Mouse (Mus musculus) heart, postnatal 0 days (tissue): ENCODE measurements around the gene Calm4.

Experiments
- CTCF ChIP-seq: IDR thresholded peaks from 2 replicates; pipeline ENCODE4 v1.5.1; 2016; ENCODE audit warnings: antibody characterized with exemption, control low read depth, low read depth
- EP300 ChIP-seq: IDR thresholded peaks from 2 replicates; pipeline ENCODE4 v1.6.1; 2016; ENCODE audit warnings: antibody characterized with exemption, low read depth

DNA sequence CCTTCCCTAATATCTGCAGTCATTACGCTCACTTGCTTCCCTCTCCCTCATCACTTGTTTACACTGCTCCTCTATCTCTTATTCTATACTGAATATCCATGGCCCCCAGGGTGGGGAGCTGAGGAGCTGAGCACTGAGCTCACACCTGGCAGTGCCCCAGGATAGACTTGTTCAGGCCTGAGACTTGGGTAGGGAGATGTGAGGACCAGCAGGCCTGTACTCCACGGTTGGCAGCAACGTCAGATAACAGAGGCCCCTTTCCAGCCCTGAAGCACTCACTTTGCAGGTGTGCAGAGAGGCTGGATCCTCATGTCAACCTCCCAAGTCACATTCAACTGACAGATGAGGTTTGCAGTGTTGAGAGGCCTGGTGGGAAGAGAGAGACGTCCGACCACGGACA, 39.6 kb downstream of the Calm4 start:
- TF ChIP-seq CTCF (no peak), EP300 (no peak)
